Mouse (Mus musculus): Measurements from ENCODE around the gene Hoxa9.

The Hoxa9 gene

DNA sequence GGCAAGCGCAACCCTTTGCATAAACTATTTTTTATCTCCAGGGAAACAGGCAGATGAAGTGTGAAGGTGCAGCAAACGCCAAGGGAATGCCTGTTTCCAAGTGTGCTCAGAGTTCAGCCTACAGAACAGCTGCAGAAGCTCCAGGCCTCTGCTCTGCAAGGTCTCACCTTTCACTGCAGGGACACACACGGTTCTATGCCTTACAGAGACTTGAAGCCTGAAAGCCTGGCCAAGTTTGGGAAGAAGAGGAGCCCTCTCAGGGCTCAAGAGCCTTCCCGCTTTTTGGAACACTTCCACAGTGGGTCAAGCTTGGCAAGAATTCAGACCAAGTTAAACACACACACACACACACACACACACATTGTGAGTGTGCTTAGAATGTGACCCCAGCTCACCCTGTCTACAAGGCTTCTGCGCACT is 41.7 kb downstream of the Hoxa9 start:
- in situ Hi-C loops (cut with MboI; ENCODE audit: low sequenced_read_pairs), result no loop called here

DNA sequence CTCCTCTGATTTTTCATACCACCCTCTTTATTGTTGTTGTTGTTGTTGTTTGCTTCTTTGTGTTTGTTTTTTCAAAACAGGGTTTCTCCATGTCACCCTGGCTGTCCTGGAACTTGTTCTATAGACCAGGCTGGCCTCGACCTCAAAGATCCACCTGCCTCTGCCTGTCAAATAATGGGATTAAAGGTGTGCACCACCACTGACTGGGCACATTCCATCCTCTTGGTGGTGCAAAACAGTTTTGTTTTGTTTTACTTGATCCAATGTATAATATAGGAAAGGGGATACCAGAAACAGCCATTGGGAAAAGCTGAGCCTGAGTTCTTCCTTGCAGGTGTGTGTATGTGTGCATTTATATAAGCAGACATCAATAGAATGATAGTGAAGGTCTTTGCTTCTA is 44.4 kb downstream of the Hoxa9 start:
- in situ Hi-C loops (cut with MboI; ENCODE audit: low sequenced_read_pairs), result no loop called here

DNA sequence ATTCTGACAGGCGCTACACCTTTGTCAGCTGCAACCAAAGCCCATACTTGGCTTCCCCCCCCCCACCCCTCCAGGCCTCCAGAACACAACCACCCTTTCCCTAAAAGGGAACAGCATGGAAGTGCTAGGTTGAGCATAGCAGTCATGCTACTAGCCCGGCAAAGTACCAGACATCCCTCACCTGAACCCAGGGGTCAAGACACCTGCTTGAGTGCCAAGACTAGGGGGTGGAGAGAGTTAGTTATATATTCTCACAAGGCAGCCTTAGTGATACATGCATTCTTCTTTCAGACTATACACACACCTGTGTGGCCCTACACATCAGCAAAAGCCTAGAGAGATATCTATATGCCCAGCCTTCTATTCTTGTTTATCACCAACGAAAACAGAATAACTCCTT is 45.1 kb downstream of the Hoxa9 start:
- in situ Hi-C loops (cut with MboI; ENCODE audit: low sequenced_read_pairs), result no loop called here

DNA sequence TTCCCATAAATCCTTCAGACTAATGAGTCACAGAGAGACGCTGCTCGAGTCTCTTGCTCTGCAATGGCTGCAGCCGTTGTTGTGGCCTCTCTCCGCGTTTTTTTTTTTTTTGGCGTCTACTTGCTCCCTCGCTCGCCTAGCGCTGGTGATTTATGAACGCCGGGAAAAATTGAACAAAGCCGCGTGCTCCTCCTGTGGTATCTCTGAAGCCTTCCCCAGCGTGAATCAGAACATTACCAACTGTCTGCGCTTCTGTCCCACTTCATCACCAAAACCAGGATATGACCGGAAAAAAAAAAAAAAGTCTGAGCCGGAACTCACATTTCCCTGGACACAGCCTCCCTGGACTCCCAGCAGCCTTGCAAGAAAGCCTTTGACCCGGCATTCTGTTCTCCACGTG is 45.7 kb downstream of the Hoxa9 start:
- in situ Hi-C loops (cut with MboI; ENCODE audit: low sequenced_read_pairs), result no loop called here

DNA sequence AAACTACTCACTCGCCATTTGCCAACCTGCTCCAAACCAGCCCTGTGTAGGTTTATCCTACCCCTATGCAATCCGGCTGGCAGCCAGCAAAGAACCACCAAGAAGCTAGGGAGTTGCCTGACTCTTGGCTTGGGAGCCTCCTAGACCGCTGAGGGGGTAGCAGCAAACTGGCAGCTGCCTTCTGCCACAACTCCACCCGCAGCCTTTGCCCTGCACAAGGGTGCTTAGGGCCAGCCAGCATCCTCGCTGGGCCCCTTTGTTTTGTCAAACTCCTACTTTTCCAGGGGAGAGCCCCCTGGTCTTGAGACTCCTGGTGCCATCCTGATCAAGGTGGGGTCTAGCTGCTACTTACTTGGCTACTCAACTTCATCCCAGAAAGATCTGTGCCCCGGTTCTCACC is 46.2 kb downstream of the Hoxa9 start:
- in situ Hi-C loops (cut with MboI; ENCODE audit: low sequenced_read_pairs), result no loop called here

- in situ Hi-C loops (cut with MboI; ENCODE audit: low sequenced_read_pairs), result no loop called here
These were observed 47.4 kb downstream of the Hoxa9 start for GRCm38 (mm10) chr6:52183311-52184080.

- in situ Hi-C loops (cut with MboI; ENCODE audit: low sequenced_read_pairs), result no loop called here
These were observed 48.1 kb downstream of the Hoxa9 start for GRCm38 (mm10) chr6:52182793-52183192.

DNA sequence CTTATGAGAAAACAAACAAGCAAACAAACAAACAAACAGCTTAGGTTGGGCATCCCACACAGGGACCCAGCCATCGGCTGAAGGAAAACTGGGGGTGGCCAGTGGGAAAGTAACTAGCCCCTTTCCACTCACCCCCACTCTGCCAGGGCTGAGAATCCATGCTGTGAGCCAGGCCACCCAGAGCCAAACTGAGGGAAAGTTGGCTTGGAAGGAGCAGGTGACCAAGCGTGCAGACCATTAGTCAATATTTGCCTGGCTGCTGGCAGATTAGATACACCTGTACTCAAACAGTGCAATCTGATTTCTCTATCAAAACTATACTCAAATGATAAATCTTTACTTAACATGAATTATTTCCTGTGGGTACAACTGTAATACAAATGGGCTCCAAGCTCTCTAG is 48.9 kb downstream of the Hoxa9 start:
- in situ Hi-C loops (cut with MboI; ENCODE audit: low sequenced_read_pairs), result no loop called here

- in situ Hi-C loops (cut with MboI; ENCODE audit: low sequenced_read_pairs), result no loop called here
These were observed 50.2 kb downstream of the Hoxa9 start for GRCm38 (mm10) chr6:52180726-52181125.

GRCm38 (mm10) chr6:52180213-52180710 is 50.6 kb downstream of the Hoxa9 start:
- in situ Hi-C loops (cut with MboI; ENCODE audit: low sequenced_read_pairs), result no loop called here

DNA sequence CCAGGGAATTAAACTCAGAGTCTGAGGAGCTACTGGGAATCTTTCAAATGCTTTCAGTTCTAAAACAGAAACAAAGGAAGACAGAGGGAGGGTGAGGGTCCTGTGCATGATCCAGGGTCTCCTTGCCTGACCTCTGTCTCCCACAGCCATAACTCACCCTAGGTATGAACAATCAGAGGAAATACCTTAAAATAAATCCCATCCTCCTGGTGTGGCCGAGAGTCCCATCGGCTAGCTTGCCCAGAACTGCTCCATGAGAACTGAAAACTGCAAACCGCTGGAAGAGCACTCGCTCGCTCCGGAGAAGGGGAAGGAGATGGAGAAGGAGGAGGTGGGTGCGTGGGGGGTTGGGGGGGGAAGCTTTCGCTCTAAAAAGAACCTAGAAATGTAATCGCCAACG is 51.2 kb downstream of the Hoxa9 start:
- in situ Hi-C loops (cut with MboI; ENCODE audit: low sequenced_read_pairs), result no loop called here

- in situ Hi-C loops (cut with MboI; ENCODE audit: low sequenced_read_pairs), result no loop called here
These were observed 51.8 kb downstream of the Hoxa9 start for GRCm38 (mm10) chr6:52178918-52179665.

DNA sequence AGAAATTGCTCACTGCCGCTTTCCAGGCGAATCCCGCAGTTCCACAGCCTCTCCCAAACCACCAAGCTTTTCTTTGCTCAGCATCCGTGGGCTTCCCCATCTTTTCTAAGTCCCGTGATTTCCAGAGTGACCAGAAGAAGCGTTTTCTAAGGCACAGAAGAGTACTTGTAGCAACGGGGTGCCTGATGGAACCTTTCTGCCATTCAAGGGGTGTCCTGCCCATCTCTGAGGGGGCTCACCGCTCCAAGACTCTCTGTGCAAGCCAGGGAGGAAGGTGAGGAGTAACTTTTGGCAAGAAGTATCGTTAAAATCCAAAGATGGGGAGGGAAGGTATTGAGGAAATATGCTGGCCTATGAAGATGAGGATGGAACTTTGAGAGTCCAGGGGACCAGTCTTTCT is 53.1 kb downstream of the Hoxa9 start:
- in situ Hi-C loops (cut with MboI; ENCODE audit: low sequenced_read_pairs), result no loop called here

DNA sequence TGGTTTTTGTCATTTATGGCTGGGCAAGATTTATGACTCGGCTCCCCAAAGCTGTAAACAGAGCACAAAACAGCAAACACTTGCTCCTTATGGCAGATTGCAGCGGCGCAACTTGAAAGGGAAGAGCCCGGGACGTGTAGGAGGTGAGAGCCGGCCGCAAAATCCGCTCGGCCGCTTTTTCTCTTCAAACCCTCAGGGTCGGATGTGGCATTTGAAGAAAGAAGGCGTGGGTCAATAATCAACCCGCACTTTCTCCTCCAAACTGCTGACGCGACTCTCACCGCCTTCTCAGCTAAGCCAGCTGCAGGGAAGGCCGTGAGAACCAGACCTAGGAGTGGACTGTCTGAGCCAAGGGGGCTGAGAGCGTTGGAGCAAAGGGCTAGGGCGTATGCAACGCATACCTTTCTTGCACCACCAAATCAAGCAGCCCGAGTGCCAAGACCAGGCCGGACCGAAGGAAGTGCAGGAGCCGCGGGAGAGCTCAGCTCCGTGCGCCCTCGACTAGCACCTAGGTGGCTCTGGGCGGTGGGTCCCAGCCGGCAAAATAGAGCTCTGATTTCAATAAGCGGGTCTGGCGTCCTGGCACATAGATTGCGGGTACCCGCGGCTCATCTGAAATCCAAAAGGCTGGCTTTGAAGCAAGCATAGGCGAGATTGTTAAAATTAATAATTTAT is 53.7 kb downstream of the Hoxa9 start, which contains the start of gene 5730596B20Rik:
Gene 5730596B20Rik, plus strand, starts transcription at position 438 of the 675 bp plus-strand sequence.
- in situ Hi-C loops (cut with MboI; ENCODE audit: low sequenced_read_pairs), result no loop called here

DNA sequence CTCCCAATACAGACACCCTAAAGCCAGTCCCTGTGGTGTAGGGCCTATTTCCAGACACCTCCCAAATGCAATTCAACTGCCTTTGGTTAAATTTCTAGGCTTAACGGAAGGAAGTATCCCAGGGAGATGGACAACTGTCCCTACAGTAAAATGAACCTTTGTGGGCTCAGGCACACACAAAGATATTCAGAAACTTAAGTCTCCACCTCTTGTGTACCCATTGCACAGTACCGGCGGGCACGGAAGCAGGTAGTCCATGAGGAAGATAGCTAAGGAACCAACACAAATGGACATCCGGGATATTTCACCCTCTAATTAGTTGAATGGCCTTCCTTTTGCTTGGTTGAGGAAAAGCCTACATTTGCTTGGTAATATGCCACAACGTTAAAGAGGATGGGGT is 54.5 kb downstream of the Hoxa9 start:
- in situ Hi-C loops (cut with MboI; ENCODE audit: low sequenced_read_pairs), result no loop called here

GRCm38 (mm10) chr6:52175864-52176263 is 55.0 kb downstream of the Hoxa9 start:
- in situ Hi-C loops (cut with MboI; ENCODE audit: low sequenced_read_pairs), result no loop called here

DNA sequence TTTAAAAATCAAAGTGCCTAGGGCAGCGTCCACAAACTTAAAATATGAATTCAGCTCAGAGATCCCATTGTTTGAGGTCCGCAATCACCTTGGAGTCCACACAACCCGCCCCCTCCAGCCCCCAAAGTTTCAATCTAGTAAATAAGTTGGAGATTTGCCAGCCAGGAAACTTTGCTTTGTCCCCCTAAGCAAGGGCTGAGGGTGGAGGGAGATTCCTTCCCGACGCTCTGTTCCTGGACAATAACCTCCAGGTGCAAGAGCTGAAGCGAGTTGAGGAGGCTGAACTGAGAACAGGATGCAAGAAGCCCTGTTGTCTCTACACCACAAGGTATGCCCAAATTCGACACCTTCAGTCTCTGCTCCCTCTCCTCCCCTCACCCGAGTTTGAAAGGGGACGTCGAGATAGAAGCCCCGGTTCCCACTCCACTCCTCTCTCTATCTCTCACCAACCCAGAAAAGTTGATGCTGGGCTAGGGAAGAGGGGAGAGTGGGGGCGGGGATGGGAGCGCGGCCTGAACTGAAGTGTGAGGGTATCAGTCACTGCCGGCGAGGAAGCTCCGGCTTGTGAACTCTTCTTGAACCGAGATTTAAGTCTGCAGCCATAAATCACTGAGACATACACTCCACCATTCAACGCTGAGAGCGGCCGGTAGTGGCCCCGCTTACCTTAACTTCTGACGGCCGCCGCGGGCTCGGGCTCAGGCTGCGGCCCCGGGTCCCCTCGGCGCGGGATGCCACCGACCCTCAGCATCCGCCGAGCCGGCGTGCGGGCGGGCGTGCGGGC is 55.7 kb downstream of the Hoxa9 start:
- in situ Hi-C loops (cut with MboI; ENCODE audit: low sequenced_read_pairs), result no loop called here

DNA sequence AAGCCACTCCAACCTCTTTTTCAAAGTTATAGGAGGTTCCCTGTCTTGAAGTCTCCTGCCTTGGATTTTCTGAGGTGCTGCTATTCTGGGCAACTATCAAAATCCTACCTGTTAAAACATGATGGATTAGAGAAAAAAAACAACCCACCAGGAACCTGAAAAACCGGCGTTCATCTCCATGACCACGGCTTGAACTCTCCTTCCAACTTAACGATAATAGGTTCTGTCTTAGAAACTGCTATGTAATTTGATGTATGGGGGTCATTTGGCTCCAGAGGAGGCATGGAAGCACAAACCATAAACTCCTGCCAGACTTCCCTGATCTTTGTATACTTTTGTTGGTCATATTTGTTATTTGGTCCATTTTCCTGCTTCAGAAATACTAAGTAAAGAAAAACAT is 57.2 kb downstream of the Hoxa9 start:
- in situ Hi-C loops (cut with MboI; ENCODE audit: low sequenced_read_pairs), result no loop called here
